Mouse (Mus musculus): ENCODE data around the gene Gm49321.

Gene Gm49321

DNA sequence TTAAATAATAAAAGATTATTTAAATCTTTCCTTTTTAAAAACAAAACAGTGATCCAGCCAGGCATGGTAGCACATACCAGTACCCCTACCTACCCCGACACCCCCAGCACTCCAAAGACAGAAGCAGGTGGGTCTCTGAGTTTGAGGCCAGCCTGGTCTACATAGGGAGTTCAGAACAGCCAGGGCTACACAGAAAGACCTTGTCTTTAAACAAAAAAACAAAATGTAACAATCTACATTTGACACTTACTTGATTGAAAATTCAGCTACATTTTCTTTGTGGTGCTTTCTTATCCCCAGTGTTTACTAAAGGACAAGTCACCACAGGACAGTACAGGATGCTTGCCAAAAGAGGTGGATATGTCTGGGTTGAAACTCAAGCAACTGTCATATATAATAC lies at the start of gene Gm49321:
Gm49321 (plus strand) TSS at position 301 of the 400 bp plus-strand sequence.
- DNase-seq, result no peak

- DNase-seq, result no peak
These were observed 49.3 kb upstream of the Gm49321 start for GRCm38 (mm10) chr12:73888003-73888783.

- DNase-seq, result no peak
These were observed 47.9 kb upstream of the Gm49321 start for GRCm38 (mm10) chr12:73889571-73889970.

GRCm38 (mm10) chr12:73890086-73890485 lies 47.4 kb upstream of the Gm49321 start:
- no peak for DNase-seq

DNA sequence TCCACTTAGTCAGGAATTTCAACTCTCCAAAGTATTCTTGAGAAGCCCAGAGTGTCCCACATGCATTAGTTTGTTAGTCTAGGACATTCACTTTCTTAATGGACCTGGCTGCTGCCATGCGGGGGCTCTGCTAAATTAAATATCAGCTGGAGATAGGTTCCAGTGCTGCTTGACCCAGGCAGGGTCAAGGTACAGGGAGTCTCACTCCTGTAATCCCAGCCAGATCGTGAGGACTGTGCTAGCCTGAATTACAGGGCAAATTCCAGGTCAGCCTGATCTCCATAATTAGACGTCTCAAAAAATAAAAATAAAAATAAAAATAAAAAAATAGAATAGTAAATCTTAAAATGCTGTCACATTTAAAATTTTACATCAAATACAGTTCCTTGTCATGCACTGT lies 44.8 kb upstream of the Gm49321 start:
- peak; percentile 45 to 48 for DNase-seq

GRCm38 (mm10) chr12:73894838-73895237 lies 42.6 kb upstream of the Gm49321 start:
- no peak for DNase-seq

DNA sequence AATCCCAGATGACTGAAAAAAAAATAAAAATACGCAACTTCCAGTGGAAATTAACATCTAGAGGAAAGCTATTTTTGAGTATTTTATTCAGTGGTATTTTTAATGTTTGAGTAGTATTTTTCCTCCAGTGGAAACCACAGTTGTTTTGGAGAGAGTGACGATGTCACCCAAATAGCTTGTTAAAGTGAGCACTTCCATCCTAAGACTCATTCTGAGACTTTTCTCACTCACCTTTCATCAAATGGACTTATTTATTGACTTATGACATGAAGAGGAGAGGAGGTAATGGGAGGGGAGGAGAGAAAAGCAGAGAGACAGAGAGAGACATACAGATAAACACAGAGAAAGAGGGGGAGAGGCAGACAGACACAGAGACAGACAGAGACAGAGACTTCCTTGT lies 41.8 kb upstream of the Gm49321 start:
- no peak for DNase-seq

DNA sequence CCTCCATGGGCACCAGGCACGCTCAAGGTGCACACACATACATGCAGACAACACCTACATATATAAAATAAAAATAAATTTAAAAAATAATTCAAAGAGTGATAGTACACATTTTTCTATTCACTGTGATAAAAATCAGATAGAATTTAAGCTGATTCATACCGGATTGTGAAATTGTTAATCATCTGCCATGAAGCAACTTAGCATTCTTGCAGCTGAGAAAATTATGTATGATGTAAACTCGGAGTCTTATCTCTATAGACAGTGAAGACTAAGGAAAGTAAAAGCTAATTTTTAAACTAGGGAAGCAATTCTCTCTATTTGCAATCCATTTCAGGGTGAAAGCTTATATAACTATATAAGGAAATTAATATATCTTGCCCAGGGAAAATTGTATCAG lies 41.0 kb upstream of the Gm49321 start:
- no peak for DNase-seq

GRCm38 (mm10) chr12:73898281-73898680 lies 39.2 kb upstream of the Gm49321 start:
- DNase-seq, result no peak

DNA sequence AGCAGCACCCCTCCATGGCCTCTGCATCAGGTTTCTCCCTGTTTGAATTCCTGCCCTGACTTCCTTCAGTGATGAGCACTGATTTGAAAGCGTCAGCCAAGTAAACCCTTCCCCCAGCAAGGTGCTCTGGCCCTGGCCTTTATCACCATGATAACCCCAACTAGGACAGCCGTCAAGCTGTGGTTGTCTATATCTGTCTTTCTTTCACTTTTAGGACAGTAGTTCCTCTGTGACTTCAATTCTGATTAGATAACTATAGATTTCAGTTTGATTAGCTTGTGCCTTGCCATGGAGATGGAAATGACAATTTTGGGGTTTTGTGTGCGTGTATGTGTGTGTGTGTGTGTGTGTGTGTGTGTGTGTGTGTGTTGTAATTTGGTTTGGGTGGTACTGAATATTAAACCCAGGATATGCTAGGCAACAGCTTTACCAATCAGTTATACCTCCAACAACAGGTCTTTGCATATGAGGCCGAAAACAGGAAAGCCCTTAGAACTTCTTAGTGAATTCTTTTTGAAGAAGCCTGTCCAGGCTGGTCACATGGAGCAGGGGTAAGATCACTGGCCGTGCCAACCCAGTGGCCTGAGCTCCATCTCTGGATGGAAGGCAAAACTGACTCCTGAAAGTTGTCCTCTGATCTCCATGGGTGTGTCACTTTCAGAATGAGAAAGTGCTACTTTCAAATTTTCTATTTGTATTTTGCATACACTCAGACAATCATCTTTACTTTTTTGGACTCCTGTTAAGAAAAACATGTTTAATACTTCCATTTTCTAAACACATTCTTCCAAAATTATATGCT lies 33.1 kb upstream of the Gm49321 start:
- DNase-seq, result no peak

DNA sequence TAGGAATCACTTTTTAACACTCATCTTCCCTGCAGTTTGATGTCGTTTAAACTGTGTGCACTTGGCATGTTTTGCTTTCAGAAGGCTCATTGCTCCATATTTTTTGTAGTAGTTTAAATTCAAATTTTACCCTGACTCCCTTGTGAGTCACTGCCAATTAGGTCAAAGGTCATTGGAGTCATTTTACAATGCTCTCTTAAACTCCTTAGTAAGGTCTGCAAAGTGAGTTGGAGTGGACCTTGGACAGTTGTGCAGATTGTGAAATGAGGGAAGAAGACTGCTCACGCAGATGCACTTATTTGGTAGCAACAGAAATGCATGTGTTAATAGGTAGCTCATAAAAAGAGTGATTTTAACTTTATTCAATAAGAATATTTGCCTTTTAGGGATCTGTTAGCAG lies 32.4 kb upstream of the Gm49321 start:
- peak; percentile 49 to 78 for DNase-seq

DNA sequence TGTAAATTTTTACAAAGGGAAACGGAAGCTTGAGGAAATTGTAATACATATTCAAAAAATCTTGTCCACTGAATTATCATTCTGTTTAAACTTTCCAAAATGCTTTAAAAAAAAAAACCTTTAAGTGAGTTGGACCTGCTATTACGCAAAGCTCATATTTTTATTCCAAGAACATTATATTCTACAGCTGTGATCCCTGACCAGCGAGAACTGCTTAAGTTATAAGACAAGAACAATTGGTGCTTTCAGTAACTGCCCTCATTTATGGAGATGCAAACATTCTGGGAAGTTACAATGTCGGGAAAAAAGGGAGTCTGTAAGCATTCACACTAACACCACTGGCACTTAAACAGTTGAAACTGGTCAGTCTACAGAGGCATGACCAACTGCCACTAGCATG lies 31.9 kb upstream of the Gm49321 start:
- DNase-seq, result no peak

DNA sequence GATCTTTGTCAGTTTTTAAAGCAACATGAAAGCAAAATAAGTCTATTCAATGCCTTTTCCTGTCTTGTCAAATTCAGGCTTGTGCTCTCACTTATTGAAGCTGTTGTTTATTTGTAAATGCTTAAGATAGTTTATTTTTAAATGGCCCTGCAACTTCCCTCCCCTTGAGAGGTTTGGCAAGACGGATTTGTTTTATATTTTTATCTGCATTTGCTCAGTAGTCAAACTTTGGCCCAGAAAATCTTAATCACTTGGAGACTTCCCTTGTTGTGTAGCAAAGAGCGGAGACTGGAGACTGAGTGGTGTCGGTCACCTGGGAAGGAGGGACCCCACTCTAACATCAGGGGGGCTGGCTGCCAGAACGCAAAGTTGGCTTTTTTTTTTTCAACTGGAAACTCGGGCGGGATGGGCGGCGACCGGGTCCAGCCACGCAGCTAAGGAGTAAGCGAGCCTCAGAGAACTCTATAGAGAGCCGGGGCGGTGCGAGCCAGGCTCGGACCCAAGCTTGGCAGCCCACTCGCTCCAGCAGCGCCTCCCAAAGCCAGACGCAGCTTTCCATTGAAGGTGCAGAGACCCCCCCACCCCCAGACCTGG lies 30.3 kb upstream of the Gm49321 start:
- DNase-seq, result no peak

- DNase-seq, result peak; percentile 97 to 99
These were observed 29.7 kb upstream of the Gm49321 start for GRCm38 (mm10) chr12:73907673-73908150.

- DNase-seq, result peak; percentile 35 to 46
These were observed 29.0 kb upstream of the Gm49321 start for GRCm38 (mm10) chr12:73908274-73909012.

GRCm38 (mm10) chr12:73909013-73909575 lies 28.4 kb upstream of the Gm49321 start:
- DNase-seq, result no peak

- DNase-seq, result no peak
These were observed 19.0 kb upstream of the Gm49321 start for GRCm38 (mm10) chr12:73918479-73918878.

DNA sequence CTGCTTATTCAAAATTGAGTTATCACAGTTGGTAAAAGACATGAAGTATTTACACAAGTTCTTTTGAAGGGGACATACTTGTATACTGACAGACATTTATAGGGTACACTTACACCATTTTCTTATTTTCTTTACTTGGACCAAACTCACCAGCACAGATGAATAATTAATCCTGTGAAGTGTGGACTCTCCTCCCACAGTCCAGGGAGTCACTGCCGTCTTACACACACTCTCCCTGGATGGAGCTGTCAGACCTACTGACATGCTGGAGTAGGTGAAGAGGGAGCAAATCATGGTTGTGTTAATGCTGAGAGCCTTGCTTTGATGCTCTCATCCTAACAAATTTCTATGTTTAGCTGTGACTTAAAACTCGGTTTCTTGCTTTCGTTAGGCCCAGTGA lies 7.2 kb upstream of the Gm49321 start:
- peak; percentile 41 to 49 for DNase-seq

DNA sequence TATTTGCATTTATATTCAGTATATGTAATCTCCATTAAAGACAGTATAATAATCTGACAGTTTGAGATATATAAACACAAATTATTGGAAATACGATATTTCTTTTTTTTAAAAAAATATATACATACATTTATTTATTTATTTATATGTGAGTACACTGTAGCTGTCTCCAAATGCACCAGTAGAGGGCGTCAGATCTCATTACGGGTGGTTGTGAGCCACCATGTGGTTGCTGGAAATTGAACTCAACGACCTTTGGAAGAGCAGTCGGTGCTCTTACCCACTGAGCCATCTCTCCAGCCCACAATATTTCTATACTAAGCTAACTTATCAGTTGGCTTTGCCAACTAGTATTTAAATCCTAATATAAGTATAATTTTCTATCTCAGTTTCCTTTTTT lies 6.2 kb upstream of the Gm49321 start:
- DNase-seq, result peak in 1 of 2 experiments; percentile 33

- DNase-seq, result no peak
These were observed 2.9 kb upstream of the Gm49321 start for GRCm38 (mm10) chr12:73934528-73934927.

DNA sequence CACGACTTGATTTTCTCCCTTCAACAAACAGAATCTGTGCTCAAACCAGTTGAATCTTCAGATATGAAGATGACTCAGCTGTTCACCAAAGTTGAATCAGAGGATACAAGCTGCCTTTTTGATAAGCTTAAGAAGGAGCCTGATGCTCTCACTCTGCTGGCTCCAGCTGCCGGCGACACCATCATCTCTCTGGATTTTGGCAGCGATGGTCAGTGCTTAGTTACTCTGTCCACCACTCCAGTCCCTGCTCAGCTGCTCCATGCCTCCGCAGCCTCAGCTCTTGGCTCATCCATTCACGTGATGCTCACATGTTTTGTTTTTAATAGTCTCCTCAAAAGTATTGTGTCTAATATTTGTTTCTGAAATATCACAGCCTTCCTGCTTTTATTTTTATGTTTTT lies 2.1 kb downstream of the Gm49321 start:
- no peak for DNase-seq

- DNase-seq, result no peak
These were observed 11.0 kb downstream of the Gm49321 start for GRCm38 (mm10) chr12:73948415-73948814.
